Mouse (Mus musculus) gastrocnemius, postnatal 25 days (tissue): ENCODE measurements at regions not wholly inside any gene's neighbourhood (a gene's known extent, or its start where the extent isn't known, plus 50 kb on each side); places are given as distances from the start of the nearest gene placed in this dataset.
"Not testable (repeated sequence)": the region's sequence is repeated elsewhere in the genome, so short reads cannot be mapped to it uniquely, and the experiment has no call there.

Source experiments
- DNase-seq: peaks from one replicate; pipeline ENCODE4 v3.0.0; 2022

DNA sequence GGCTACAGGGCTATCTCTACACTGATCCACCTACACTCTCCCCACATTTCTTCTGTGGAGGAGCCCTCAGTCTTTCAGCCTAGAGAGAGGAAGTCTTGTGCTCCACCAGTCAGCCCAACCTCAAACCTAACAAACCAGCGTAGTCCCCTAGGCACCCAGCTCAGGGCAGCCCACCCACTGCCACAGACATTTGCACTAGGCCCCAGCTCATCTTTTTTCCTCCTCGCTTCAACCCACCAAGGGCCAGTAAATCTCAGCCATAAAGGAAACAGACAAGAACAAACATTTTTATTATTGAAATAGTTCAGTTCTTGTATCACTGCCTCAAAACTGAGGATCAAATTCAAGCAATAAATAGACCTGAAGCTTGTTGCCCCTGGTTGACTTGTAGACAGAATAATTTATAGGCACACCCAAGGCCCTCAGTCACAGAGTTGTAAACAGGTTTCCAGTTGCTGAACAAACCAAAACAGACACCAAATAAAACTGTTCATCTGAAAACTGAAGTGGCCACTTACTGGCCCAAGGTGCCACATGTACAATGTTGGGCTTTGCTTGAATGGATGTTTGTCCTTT is 58.0 kb upstream of the Cdyl start:
- DNase-seq = no peak

DNA sequence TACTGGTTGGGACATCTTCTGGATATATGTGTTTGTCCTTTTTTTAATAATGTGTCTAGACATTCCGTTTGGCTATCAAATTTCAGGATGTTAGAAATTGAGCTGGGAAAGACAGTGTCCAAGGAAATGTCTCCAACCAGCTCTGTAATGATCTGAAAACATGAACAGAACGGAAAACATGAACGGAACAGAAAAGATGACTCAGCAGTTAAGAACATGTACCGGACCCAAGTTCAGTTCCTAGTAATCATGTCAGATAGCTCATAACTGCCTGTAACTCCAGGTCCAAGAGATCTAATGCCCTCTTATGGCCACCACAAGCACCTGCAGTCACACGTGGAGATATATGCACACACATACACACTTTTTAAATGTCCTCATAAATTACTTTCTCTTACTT is 56.6 kb upstream of the Cdyl start:
- no peak for DNase-seq

DNA sequence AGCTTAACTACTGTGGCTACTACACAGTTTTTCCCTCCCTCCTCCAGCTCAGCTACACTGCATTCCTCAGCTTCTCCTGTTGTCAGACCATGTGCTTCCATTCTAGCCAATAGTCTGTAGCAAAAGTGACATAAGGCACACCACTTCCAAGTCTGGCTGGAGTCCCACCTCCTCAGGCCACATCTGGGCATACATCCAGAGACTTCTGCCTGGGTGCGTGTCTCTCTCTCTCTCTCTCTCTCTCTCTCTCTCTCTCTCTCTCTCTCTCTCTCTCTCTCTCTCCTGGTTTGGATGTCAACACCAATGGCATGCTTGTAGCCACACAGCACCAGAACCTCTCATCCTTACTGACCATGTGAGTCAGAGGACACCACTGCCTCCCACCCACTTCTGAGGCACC is 55.6 kb upstream of the Cdyl start:
- DNase-seq = peak; percentile 31

DNA sequence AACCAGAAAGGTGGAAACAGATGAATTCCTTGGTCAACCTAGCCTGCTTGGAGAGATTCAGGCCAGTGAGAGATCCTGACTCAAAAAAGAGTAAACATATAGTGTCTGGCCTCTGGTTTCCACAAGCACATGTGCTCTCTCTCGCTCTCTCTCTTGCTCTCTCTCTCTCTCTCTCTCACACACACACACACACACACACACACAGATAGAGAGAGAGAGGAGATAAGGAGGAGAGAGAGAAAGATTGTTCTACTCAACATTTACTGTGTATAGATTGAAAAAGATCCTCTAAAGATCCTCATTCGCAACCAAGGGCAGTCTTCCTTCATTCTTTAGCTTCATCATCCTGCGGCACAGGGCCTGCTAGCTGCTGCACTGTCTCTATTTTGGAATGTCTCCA is 54.9 kb upstream of the Cdyl start:
- DNase-seq = no peak

DNA sequence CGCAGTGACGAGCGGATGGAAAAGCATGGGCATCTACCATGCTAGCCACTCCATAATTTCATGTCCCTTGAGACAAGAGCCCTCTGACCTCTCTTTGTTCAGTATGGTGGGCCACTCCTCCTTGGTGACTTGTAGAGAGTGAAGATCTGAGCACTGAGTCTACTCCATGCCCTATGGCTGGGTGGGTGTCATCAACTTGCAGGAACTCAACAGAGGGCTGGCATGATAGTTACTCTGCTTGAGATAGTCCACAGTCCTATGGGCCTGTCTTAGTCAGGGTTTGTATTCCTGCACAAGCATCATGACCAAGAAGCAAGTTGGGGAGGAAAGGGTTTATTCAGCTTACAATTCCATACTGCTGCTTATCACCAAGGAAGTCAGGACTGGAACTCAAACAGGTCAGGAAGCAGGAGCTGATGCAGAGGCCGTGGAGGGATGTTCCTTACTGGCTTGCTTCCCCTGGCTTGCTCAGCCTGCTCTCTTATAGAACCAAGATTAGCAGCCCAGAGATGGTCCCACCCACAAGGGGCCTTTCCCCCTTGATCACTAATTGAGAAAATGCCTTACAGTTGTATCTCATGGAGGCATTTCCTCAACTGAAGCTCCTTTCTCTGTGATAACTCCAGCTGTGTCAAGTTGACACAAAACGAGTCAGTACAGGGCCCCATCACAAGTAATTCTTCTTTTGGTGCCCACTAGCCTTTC is 52.6 kb upstream of the Cdyl start:
- not testable (repeated sequence) for DNase-seq

DNA sequence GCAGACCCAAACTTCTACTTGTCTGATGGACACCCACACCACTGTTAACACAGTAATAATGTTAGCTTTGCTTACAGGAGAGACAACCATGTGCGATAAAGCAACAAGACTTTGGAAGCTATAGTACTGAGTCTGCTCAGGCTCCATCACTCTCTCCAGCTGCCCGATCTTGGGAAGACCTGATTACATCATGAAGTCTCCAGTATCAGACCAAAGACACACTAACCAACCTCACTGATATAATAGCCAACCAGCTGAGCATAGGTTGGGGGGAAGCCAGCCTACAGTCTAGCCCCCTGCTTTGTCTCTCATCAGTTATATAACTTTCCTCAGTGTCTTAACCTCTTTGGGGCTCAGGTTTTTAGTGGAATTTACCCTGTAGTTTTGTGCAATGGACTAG is 51.9 kb upstream of the Cdyl start:
- DNase-seq = no peak
